Mouse (Mus musculus) liver, embryonic 16.5 days (tissue): ENCODE measurements around the gene Gm26602. TPM values are rescaled to one million over a fixed set of nuclear protein-coding genes. Genes with fewer than 3 reads are reported as not detected.

ENCODE experiments used
- ATAC-seq: fragments of 200-750 bp; cut with Nextera tagmentation; 2 replicates; pipeline ENCODE4 v1.8.0; 2017; ENCODE audit warnings: low read depth, mild to moderate bottlenecking, moderate number of reproducible peaks, moderate library complexity
- H3K27ac ChIP-seq: fragments of 300-500 bp; sonication (generic); 2 replicates; pipeline ENCODE4 v1.5.1; 2014; ENCODE audit warnings: mild to moderate bottlenecking, low read length
- H3K27me3 ChIP-seq: fragments of 300-500 bp; sonication (generic); 2 replicates; pipeline ENCODE4 v1.6.1; 2014; ENCODE audit warnings: low read depth, low read length, mixed read lengths; ENCODE audit not compliant: control insufficient read depth, insufficient read depth
- H3K36me3 ChIP-seq: fragments of 300-500 bp; sonication (generic); 2 replicates; pipeline ENCODE4 v1.6.1; 2014; ENCODE audit warnings: mild to moderate bottlenecking; ENCODE audit not compliant: control insufficient read depth, insufficient read depth
- H3K4me1 ChIP-seq: fragments of 300-500 bp; sonication (generic); 2 replicates; pipeline ENCODE4 v1.6.1; 2014; ENCODE audit warnings: low read depth, low read length, mixed read lengths; ENCODE audit not compliant: control insufficient read depth
- H3K4me2 ChIP-seq: fragments of 300-500 bp; sonication (generic); 2 replicates; pipeline ENCODE4 v1.6.1; 2014; ENCODE audit warnings: low read depth, low read length, mixed read lengths
- H3K4me3 ChIP-seq: fragments of 300-500 bp; sonication (generic); 2 replicates; pipeline ENCODE4 v1.5.1; 2014; ENCODE audit warnings: low read depth, mild to moderate bottlenecking, low read length
- H3K9ac ChIP-seq: fragments of 300-500 bp; sonication (generic); 2 replicates; pipeline ENCODE4 v1.6.1; 2014; ENCODE audit warnings: low read depth, low read length
- H3K9me3 ChIP-seq: fragments of 300-500 bp; sonication (generic); replicated peaks from 2 replicates; pipeline ENCODE4 v1.6.1; 2016; ENCODE audit warnings: low read length; ENCODE audit not compliant: control insufficient read depth
- WGBS: fragments of 180-500 bp; shearing (Covaris S2); extraction: QIAGEN DNeasy Blood & Tissue Kit; methylation state at CpG from one replicate; pipeline ENCODE4 v1.1.7; 2014; ENCODE audit not compliant: insufficient replicate concordance; 5-methylcytosine and 5-hydroxymethylcytosine counted together
- polyA plus RNA-seq: library from polyadenylated mRNA; unstranded; fragments of >200 nt; fragmentation: Nextera tagmentation; extraction: Ambion mirVana; gene quantifications from 2 replicates; pipeline ENCODE4 v1.2.1, GENCODE M21; 2015

Gene Gm26602
- polyA plus RNA-seq = 2.5 TPM in 1 of 2 replicates, not detected in the other

DNA sequence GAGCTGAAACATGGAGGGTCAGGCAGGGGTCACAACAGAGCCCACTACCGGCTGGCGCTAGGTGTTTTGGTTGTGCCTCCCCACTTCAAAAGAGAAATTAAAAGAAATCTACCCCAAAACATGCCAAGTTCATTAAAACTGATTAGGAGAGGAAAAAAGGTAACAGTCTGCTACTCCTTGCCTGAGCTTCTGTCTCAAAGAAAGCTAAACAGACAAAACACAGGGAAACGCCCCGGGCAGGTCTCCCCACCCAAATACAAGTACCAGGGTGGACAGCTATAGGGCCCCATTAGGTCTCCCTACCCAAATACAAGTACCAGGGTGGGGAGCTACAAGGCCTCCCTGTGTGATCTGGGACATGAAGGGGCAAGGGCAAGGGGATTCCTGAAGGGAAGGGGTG, at the start of gene Gm26602:
Gene Gm26602, plus strand, starts transcription at position 301 of the 400 bp plus-strand sequence.
- ATAC-seq = no peak
- Histone ChIP-seq H3K36me3 (peaks cover 7% of the 10 kb centered on the region), H3K9ac (no peak within 1 kb of the TSS), H3K27ac (peak within 1 kb of the TSS; percentile 86; the same call in 1 of the 2 replicates), H3K4me3 (no peak within 1 kb of the TSS), H3K27me3 (no peaks in the 10 kb centered on the region), H3K4me1 (peaks cover 46% of the 10 kb centered on the region), H3K9me3 (no peaks in the 10 kb centered on the region), H3K4me2 (no peak within 1 kb of the TSS)
- 88% methylated on average over 4 of the region's 4 CpGs for WGBS

DNA sequence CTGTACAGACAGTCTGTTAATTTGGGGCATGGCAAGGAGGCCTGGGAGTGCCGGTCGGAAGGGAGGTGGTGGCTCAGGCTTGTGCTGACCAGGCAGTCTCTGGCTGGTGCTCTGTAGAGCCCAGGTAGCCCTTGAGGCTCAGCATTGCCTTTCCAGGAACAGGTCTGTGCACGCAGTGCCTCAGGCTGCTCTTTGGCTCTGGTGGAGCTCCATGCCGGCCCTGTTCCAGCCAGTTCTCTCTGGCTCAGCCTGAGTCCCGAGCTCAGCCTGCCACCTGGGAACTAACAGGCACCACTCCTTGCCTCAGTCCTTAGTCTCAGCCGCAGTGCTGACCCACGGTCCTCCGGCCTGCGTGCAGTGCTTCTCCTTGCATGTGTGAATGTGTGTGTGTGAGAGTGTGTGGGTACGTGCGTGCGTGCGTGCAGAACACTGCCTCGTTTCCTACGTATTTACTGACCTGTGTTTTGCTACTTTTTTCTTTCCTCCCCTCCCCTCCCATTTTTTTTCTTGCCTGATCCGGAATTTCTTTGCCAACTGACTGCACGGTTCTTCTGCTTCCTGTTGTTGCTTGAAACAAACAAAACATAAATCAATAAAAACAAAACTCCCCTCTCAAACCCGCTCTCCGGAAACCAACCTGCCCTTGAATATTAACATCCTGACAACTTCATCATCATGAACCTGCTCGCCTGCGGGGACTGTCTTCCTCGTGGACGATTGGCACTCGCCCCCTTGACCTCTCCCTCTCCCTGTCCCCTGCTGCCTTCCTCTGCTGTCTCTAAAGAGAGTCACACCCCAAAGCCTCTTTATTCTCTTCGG, 49.2 kb upstream of the Gm26602 start:
- no peaks in the 10 kb centered on the region for H3K9me3 ChIP-seq
- WGBS = 84% methylated on average over 25 of the region's 25 CpGs
- ATAC-seq = no peak
- H3K27ac ChIP-seq = no peak overlapping the region
- peaks cover 24% of the 10 kb centered on the region for H3K4me1 ChIP-seq
- H3K27me3 ChIP-seq = no peaks in the 10 kb centered on the region
- H3K4me2 ChIP-seq = no peak overlapping the region
- peaks cover 57% of the 10 kb centered on the region for H3K36me3 ChIP-seq
- H3K9ac ChIP-seq = no peak overlapping the region
- H3K4me3 ChIP-seq = no peak overlapping the region

- WGBS = 89% methylated on average over 23 of the region's 23 CpGs
- Histone ChIP-seq H3K9me3 (no peaks in the 10 kb centered on the region), H3K4me2 (no peak overlapping the region), H3K9ac (no peak overlapping the region), H3K27ac (no peak overlapping the region), H3K36me3 (peaks cover 51% of the 10 kb centered on the region), H3K4me1 (peaks cover 16% of the 10 kb centered on the region), H3K4me3 (no peak overlapping the region), H3K27me3 (no peaks in the 10 kb centered on the region)
- no peak for ATAC-seq
Measured at GRCm38 (mm10) chr10:79862049-79862788, 48.4 kb upstream of the Gm26602 start.

- H3K4me3 ChIP-seq = no peak overlapping the region
- peaks cover 9% of the 10 kb centered on the region for H3K4me1 ChIP-seq
- H3K4me2 ChIP-seq = no peak overlapping the region
- H3K9me3 ChIP-seq = no peaks in the 10 kb centered on the region
- whole genome bisulfite sequencing = 72% methylated on average over 10 of the region's 10 CpGs
- ATAC-seq = no peak
- H3K36me3 ChIP-seq = peaks cover 50% of the 10 kb centered on the region
- H3K27me3 ChIP-seq = no peaks in the 10 kb centered on the region
- no peak overlapping the region for H3K27ac ChIP-seq
- no peak overlapping the region for H3K9ac ChIP-seq
Measured at GRCm38 (mm10) chr10:79862925-79863324, 47.7 kb upstream of the Gm26602 start.

- H3K27ac ChIP-seq = no peak overlapping the region
- 59% methylated on average over 10 of the region's 10 CpGs for WGBS
- no peak overlapping the region for H3K4me3 ChIP-seq
- no peak overlapping the region for H3K9ac ChIP-seq
- ATAC-seq = no peak
- no peaks in the 10 kb centered on the region; the same call in none of the 2 replicates for H3K4me1 ChIP-seq
- H3K4me2 ChIP-seq = no peak overlapping the region
- H3K27me3 ChIP-seq = no peaks in the 10 kb centered on the region
- peaks cover 36% of the 10 kb centered on the region for H3K36me3 ChIP-seq
- H3K9me3 ChIP-seq = no peaks in the 10 kb centered on the region
Measured at GRCm38 (mm10) chr10:79864351-79865188, 46.1 kb upstream of the Gm26602 start.

- Histone ChIP-seq H3K27ac (no peak overlapping the region), H3K4me1 (no peaks in the 10 kb centered on the region; the same call in none of the 2 replicates), H3K4me3 (no peak overlapping the region), H3K27me3 (no peaks in the 10 kb centered on the region), H3K9ac (no peak overlapping the region), H3K4me2 (no peak overlapping the region), H3K9me3 (no peaks in the 10 kb centered on the region), H3K36me3 (peaks cover 30% of the 10 kb centered on the region)
- no peak for ATAC-seq
- 57% methylated on average over 12 of the region's 12 CpGs for WGBS
Measured at GRCm38 (mm10) chr10:79865189-79865601, 45.5 kb upstream of the Gm26602 start.

GRCm38 (mm10) chr10:79865801-79866295, 44.8 kb upstream of the Gm26602 start:
- no peak overlapping the region for H3K4me3 ChIP-seq
- ATAC-seq = no peak

DNA sequence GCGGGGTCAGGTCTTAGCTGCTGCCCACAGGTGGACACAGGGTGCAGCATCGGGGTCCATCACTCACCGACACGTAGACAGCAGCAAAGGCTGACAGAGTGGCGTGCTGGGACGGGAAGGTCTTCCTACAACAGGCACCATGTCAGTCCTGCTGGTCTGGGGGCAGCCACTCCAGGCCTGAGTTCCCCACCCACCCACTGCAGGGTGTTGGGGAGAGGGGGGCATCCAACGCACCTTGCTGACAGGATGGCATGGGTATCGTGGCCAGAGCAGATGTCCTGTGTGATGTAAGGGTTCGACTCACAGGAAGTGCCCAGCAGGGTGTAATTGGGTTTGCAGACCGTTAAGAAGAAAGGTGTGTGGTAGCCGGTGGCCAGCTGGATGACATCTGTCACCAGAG, 44.1 kb upstream of the Gm26602 start:
- H3K27ac ChIP-seq = no peak overlapping the region
- peaks cover 16% of the 10 kb centered on the region for H3K36me3 ChIP-seq
- no peak overlapping the region for H3K9ac ChIP-seq
- no peak overlapping the region for H3K4me3 ChIP-seq
- no peaks in the 10 kb centered on the region for H3K27me3 ChIP-seq
- H3K9me3 ChIP-seq = no peaks in the 10 kb centered on the region
- 72% methylated on average over 11 of the region's 11 CpGs for WGBS
- no peaks in the 10 kb centered on the region; the same call in none of the 2 replicates for H3K4me1 ChIP-seq
- ATAC-seq = no peak
- H3K4me2 ChIP-seq = no peak overlapping the region

More at GRCm38 (mm10) chr10:79865801-79866295, 44.8 kb upstream of the Gm26602 start:
- Histone ChIP-seq H3K27ac (no peak overlapping the region), H3K27me3 (no peaks in the 10 kb centered on the region), H3K4me2 (no peak overlapping the region), H3K4me1 (no peaks in the 10 kb centered on the region; the same call in none of the 2 replicates), H3K9me3 (no peaks in the 10 kb centered on the region), H3K9ac (no peak overlapping the region), H3K36me3 (peaks cover 24% of the 10 kb centered on the region)
- WGBS = 62% methylated on average over 19 of the region's 19 CpGs
